Mouse (Mus musculus): ENCODE results near the gene Spint5. TPM values are rescaled to one million over a fixed set of nuclear protein-coding genes. Genes with fewer than 3 reads are reported as not detected.

The Spint5 gene
- polyA plus RNA-seq, 1 experiment, result not detected

GRCm38 (mm10) chr2:164733259-164733658 is 18.2 kb downstream of the Spint5 start:
- Histone ChIP-seq H3K9me3 (no peaks in the 10 kb centered on the region), H3K4me1 (no peaks in the 10 kb centered on the region), H3K27me3 (replicated peaks) (peaks cover 58% of the 10 kb centered on the region), H3K4me3 (replicated peaks) (no peak overlapping the region), H3K36me3 (replicated peaks; ENCODE audit: low read length) (no peaks in the 10 kb centered on the region)
- TF ChIP-seq FLI1 (IDR thresholded peaks at IDR 0.05; ENCODE audit: low read length) (no peak), GATA1 (IDR thresholded peaks at IDR 0.05; ENCODE audit: borderline replicate concordance, low read length) (no peak)

GRCm38 (mm10) chr2:164734839-164735238 is 19.7 kb downstream of the Spint5 start:
- TF ChIP-seq GATA1 (IDR thresholded peaks at IDR 0.05; ENCODE audit: borderline replicate concordance, low read length) (no peak), FLI1 (IDR thresholded peaks at IDR 0.05; ENCODE audit: low read length) (no peak)
- H3K27me3 ChIP-seq (replicated peaks), result peaks cover 60% of the 10 kb centered on the region
- H3K4me3 ChIP-seq (replicated peaks), result no peak overlapping the region
- H3K36me3 ChIP-seq (replicated peaks; ENCODE audit: low read length), result no peaks in the 10 kb centered on the region
- no peaks in the 10 kb centered on the region for H3K9me3 ChIP-seq
- peaks cover under 1% of the 10 kb centered on the region for H3K4me1 ChIP-seq

- H3K27me3 ChIP-seq (replicated peaks), result peaks cover 65% of the 10 kb centered on the region
- H3K4me3 ChIP-seq (replicated peaks), result no peak overlapping the region
- TF ChIP-seq GATA1 (IDR thresholded peaks at IDR 0.05; ENCODE audit: borderline replicate concordance, low read length) (no peak), FLI1 (IDR thresholded peaks at IDR 0.05; ENCODE audit: low read length) (no peak)
- H3K4me1 ChIP-seq, result peaks cover 7% of the 10 kb centered on the region
- H3K36me3 ChIP-seq (replicated peaks; ENCODE audit: low read length), result no peaks in the 10 kb centered on the region
- H3K9me3 ChIP-seq, result no peaks in the 10 kb centered on the region
These were observed 20.3 kb downstream of the Spint5 start for GRCm38 (mm10) chr2:164735446-164735845.

GRCm38 (mm10) chr2:164737377-164738090 is 22.4 kb downstream of the Spint5 start:
- peaks cover 7% of the 10 kb centered on the region for H3K4me1 ChIP-seq
- no peaks in the 10 kb centered on the region for H3K36me3 ChIP-seq (replicated peaks; ENCODE audit: low read length)
- H3K9me3 ChIP-seq, result no peaks in the 10 kb centered on the region
- peaks cover 63% of the 10 kb centered on the region for H3K27me3 ChIP-seq (replicated peaks)
- H3K4me3 ChIP-seq (replicated peaks), result no peak overlapping the region
- no peak for TF ChIP-seq FLI1 (IDR thresholded peaks at IDR 0.05; ENCODE audit: low read length)
- TF ChIP-seq GATA1 (IDR thresholded peaks at IDR 0.05; ENCODE audit: borderline replicate concordance, low read length), result no peak

- peaks cover 9% of the 10 kb centered on the region for H3K4me1 ChIP-seq
- no peaks in the 10 kb centered on the region for H3K9me3 ChIP-seq
- peaks cover 59% of the 10 kb centered on the region for H3K27me3 ChIP-seq (replicated peaks)
- TF ChIP-seq GATA1 (IDR thresholded peaks at IDR 0.05; ENCODE audit: borderline replicate concordance, low read length), result no peak
- no peak for TF ChIP-seq FLI1 (IDR thresholded peaks at IDR 0.05; ENCODE audit: low read length)
- H3K4me3 ChIP-seq (replicated peaks), result no peak overlapping the region
- no peaks in the 10 kb centered on the region for H3K36me3 ChIP-seq (replicated peaks; ENCODE audit: low read length)
These were observed 24.8 kb downstream of the Spint5 start for GRCm38 (mm10) chr2:164739876-164740275.

- Histone ChIP-seq H3K27me3 (replicated peaks) (peaks cover 25% of the 10 kb centered on the region), H3K4me3 (replicated peaks) (peak overlapping the region; percentile 97), H3K4me1 (peaks cover 35% of the 10 kb centered on the region), H3K9me3 (no peaks in the 10 kb centered on the region), H3K36me3 (replicated peaks; ENCODE audit: low read length) (peaks cover 28% of the 10 kb centered on the region)
- TF ChIP-seq FLI1 (IDR thresholded peaks at IDR 0.05; ENCODE audit: low read length), result no peak
- TF ChIP-seq GATA1 (IDR thresholded peaks at IDR 0.05; ENCODE audit: borderline replicate concordance, low read length), result no peak
These were observed 29.9 kb downstream of the Spint5 start for GRCm38 (mm10) chr2:164744987-164745386.

GRCm38 (mm10) chr2:164745843-164746479 is 30.9 kb downstream of the Spint5 start, which contains the start of the genes Wfdc3 and Dnttip1:
Gene Wfdc3 (minus strand): TSS chr2:164745931.
Gene Dnttip1 (plus strand): TSS chr2:164745983.
- H3K36me3 ChIP-seq (replicated peaks; ENCODE audit: low read length), result peaks cover 38% of the 10 kb centered on the region
- TF ChIP-seq FLI1 (IDR thresholded peaks at IDR 0.05; ENCODE audit: low read length) (peak; percentile 38; the same call in 1 of the 2 replicates), GATA1 (IDR thresholded peaks at IDR 0.05; ENCODE audit: borderline replicate concordance, low read length) (no peak)
- H3K9me3 ChIP-seq, result no peaks in the 10 kb centered on the region
- peak within 1 kb of the TSS; percentile 97 for H3K4me3 ChIP-seq (replicated peaks)
- peaks cover 21% of the 10 kb centered on the region for H3K27me3 ChIP-seq (replicated peaks)
- H3K4me1 ChIP-seq, result peaks cover 30% of the 10 kb centered on the region

GRCm38 (mm10) chr2:164746693-164747092 is 31.6 kb downstream of the Spint5 start:
- H3K27me3 ChIP-seq (replicated peaks), result peaks cover 17% of the 10 kb centered on the region
- H3K9me3 ChIP-seq, result no peaks in the 10 kb centered on the region
- peak overlapping the region; percentile 97 for H3K4me3 ChIP-seq (replicated peaks)
- H3K36me3 ChIP-seq (replicated peaks; ENCODE audit: low read length), result peaks cover 45% of the 10 kb centered on the region
- TF ChIP-seq GATA1 (IDR thresholded peaks at IDR 0.05; ENCODE audit: borderline replicate concordance, low read length), result no peak
- TF ChIP-seq FLI1 (IDR thresholded peaks at IDR 0.05; ENCODE audit: low read length), result no peak
- H3K4me1 ChIP-seq, result peaks cover 30% of the 10 kb centered on the region

GRCm38 (mm10) chr2:164748191-164748590 is 33.1 kb downstream of the Spint5 start:
- Histone ChIP-seq H3K9me3 (no peaks in the 10 kb centered on the region), H3K36me3 (replicated peaks; ENCODE audit: low read length) (peaks cover 60% of the 10 kb centered on the region), H3K27me3 (replicated peaks) (peaks cover 7% of the 10 kb centered on the region), H3K4me1 (peaks cover 34% of the 10 kb centered on the region), H3K4me3 (replicated peaks) (no peak overlapping the region)
- TF ChIP-seq GATA1 (IDR thresholded peaks at IDR 0.05; ENCODE audit: borderline replicate concordance, low read length) (no peak), FLI1 (IDR thresholded peaks at IDR 0.05; ENCODE audit: low read length) (no peak)

GRCm38 (mm10) chr2:164748991-164749390 is 33.9 kb downstream of the Spint5 start:
- H3K27me3 ChIP-seq (replicated peaks), result peaks cover 2% of the 10 kb centered on the region
- peaks cover 38% of the 10 kb centered on the region for H3K4me1 ChIP-seq
- no peak for TF ChIP-seq FLI1 (IDR thresholded peaks at IDR 0.05; ENCODE audit: low read length)
- no peak for TF ChIP-seq GATA1 (IDR thresholded peaks at IDR 0.05; ENCODE audit: borderline replicate concordance, low read length)
- H3K4me3 ChIP-seq (replicated peaks), result no peak overlapping the region
- peaks cover 68% of the 10 kb centered on the region for H3K36me3 ChIP-seq (replicated peaks; ENCODE audit: low read length)
- no peaks in the 10 kb centered on the region for H3K9me3 ChIP-seq
